Mouse (Mus musculus) kidney, adult 18-20 months (tissue): ENCODE data around the gene Tmem192.

Experiments
- DNase-seq: peaks from one replicate; pipeline ENCODE4 v3.0.0; 2021

Tmem192 gene

DNA sequence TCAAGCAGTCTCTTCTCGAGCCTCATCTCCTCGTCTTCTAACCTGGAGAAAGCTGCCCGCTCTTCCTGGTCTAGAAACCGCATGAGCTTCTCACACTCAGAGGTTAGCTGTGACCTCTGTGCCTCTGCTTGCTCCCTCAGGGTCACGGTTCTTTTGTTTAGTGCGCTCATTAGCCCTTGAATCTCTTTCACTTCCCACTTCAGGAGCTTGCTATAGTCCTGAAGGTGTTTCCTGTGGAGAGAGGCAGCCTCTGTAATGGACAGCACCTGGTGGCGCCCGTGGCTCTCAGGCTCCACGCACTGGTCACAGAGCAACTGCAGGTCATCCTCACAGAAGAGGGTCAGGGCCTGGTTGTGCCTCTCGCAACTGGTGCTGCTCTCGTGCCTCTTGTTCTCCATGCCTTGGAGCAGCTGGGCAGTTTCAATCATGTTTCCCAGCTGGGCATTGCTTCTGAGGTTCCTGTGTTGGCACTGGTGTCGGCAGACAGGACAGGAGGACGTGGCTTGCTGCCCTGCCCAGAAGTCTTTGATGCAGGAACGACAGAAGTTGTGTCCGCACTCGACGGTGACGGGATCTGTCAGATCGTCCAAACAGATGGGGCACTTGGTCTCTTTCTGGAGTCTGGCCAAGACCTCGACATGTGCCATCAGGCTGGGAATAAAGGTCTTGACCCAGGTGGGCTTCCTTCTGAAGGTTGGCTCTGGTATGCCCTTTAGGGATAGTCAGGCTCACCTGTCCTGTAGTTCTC, 36.3 kb downstream of the Tmem192 start:
- no peak for DNase-seq

DNA sequence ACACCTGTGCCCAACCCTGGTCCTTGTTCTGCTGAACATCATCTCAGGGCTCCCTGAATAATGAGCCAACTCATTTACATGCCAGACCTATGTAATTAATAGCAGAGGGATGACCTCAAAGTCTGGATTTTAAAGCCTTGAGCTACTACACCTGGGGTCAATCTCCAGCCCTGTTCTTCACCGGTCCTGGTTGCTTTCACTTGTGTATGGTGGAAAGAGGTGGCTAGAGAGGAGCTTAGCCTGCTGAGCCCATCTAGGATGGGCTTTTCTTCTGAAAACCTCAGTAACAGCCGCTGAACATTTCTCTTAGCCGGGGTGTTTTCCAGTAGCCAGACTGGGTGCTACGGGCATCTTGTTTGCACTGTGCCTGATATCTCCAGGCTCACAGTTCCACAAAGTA, 40.7 kb downstream of the Tmem192 start, which contains the start of gene Trim75:
Gene Trim75, minus strand, starts transcription at position 101 of the 400 bp plus-strand sequence.
- no peak for DNase-seq

DNA sequence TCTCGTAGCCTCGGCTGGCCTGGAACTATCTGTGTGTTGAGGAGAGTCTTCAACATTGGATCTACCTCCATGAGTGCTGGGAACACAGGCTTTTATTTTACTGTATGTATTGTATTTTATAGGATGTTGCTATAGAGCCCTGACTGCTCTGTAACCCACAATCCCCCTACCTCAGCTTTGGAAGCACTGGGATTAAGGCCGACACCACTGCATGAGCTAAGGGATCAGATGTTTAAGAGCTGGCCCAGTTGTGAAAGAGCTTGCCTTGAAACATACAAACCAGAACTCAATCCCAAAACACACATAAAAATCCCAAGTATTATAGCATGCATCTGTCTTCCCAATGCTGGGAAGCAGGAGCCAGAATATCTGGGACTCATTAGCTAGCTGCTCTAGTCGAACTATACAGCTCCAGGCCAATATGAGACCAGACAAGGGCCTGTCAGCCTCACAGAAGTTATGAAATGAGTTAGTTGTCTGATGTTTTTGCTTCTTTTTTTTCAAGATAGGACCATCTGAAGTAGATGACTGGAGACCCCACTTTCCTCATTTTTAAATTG, 51.9 kb downstream of the Tmem192 start:
- no peak for DNase-seq

DNA sequence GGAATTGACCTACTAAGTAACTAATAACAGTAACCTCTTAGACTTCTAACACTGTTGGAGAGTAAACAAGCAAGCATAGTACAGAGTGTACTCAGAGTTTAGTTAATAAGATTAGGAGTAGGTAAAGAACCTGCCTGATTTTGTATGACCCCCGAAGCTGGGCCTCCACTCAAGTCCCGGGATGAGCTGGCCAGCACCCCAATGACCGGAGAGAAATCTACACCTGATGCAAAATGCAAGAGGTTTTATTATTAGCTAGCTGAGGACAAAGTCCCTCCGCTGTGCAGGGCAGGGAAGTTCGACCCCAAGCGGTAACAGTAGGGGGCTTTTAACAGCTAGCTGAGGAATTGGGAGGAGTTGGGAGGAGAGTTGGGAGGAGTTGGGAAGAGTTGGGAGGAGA, 60.6 kb downstream of the Tmem192 start:
- DNase-seq, result peak; percentile 16

DNA sequence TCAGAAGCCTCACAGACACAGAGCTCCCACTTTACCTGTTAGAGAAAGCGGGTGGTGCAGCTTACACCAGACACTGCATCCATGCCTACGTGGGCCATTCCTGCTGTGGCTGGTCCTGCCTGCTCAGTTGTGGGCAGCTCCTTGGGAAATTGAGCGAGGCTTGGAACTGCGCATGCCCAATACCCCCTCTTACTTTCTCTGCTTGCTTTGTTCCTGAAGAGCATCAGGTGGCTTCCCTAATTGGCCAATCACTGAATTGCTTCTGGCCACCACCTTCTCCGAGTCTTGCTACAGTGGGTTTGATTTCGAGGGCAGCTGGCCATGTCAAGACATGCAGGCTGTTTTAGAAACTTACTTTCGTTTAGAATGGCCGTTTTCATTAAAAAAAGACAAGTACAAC, 71.4 kb downstream of the Tmem192 start, which contains the start of the genes Trim61 and Trim60:
Gene Trim61, minus strand, starts transcription at position 101 of the 400 bp plus-strand sequence.
Gene Trim60, minus strand, starts transcription at position 162 of the 400 bp plus-strand sequence.
- DNase-seq, result no peak
